ENCODE assay signal across 27 mouse cellular contexts in genomic region chr17:10465467-10465866, GRCm38 (mm10).
A peak's percentile ranks its signal among the peaks of the same experiment; 100 is the strongest.
DNase-seq lines count a peak whose midpoint lies in the region; ATAC-seq and TF ChIP-seq lines count a peak whose summit lies in the region.
"Had no signal": no experiment of that assay in that cellular context is flagged by ENCODE, and none has a peak within 500 bp of the region (broad histone marks: within the 10 kb centered on the region; RNA-seq: fewer than 3 reads in every experiment).

No protein-coding gene starts in this region.

- DNase-seq in heart, embryonic 10.5 days (ENCODE audit: low spot score), result no peak
- DNase-seq in lung, adult 18-20 months, result no peak
- DNase-seq in lung, postnatal 25 days (ENCODE audit: low spot score), result peak; percentile 20
- no peak for DNase-seq in lung, adult 2 months
- peak; percentile 25 for DNase-seq in lung, postnatal 36 days
- DNase-seq in frontal cortex, postnatal 10 days (ENCODE audit: low spot score in 2 of 2), result no peak
- DNase-seq: adrenal gland, adult 2 months; adrenal gland, postnatal 14 days; cerebellum, adult 11 months; cerebellum, adult 2 months; cerebellum, adult 9-11 months; cerebellum, postnatal 25 days; gastrocnemius, adult 2 months; gastrocnemius, postnatal 14 days; heart, adult 2 months; heart, postnatal 14 days had no signal

- no peaks in the 10 kb centered on the region for H3K27me3 ChIP-seq in heart, embryonic 10.5 days (ENCODE audit: insufficient read depth, poor library complexity, severe bottlenecking)
- H3K27me3 ChIP-seq in heart, embryonic 11.5 days (ENCODE audit: control insufficient read depth, insufficient read depth, low read length), result no peaks in the 10 kb centered on the region
- no peaks in the 10 kb centered on the region for H3K27me3 ChIP-seq in lung, embryonic 15.5 days
- H3K27me3 ChIP-seq: embryonic facial prominence, embryonic 12.5 days; embryonic facial prominence, embryonic 15.5 days; forebrain, embryonic 13.5 days; heart, embryonic 12.5 days; heart, embryonic 15.5 days; hindbrain, embryonic 12.5 days; hindbrain, embryonic 15.5 days had no signal

- no peak for ATAC-seq in heart, embryonic 11.5 days (replicated peaks; ENCODE audit: insufficient number of reproducible peaks, low FRiP score, low TSS enrichment)
- no peak for ATAC-seq in lung, embryonic 15.5 days (ENCODE audit: borderline replicate concordance, extremely low read depth, low FRiP score, low TSS enrichment)
- ATAC-seq: CD4-positive, CD25-positive, alpha-beta regulatory T cell, adult 4 months; forebrain, embryonic 13.5 days; forebrain, embryonic 16.5 days had no signal

- H3K9me3 ChIP-seq in heart, embryonic 10.5 days, result no peaks in the 10 kb centered on the region
- 0 out of 2 replicates have a peak, but pooled peaks cover 2% of the 10 kb centered on the region for H3K9me3 ChIP-seq in heart, embryonic 11.5 days (replicated peaks; ENCODE audit: control insufficient read depth, low read length)
- H3K9me3 ChIP-seq in lung, embryonic 15.5 days, result no peaks in the 10 kb centered on the region
- H3K9me3 ChIP-seq: embryonic facial prominence, embryonic 12.5 days; embryonic facial prominence, embryonic 15.5 days; forebrain, embryonic 13.5 days; heart, embryonic 12.5 days; heart, embryonic 15.5 days; hindbrain, embryonic 12.5 days; hindbrain, embryonic 15.5 days had no signal

- H3K36me3 ChIP-seq in heart, embryonic 10.5 days, result no peaks in the 10 kb centered on the region
- no peaks in the 10 kb centered on the region for H3K36me3 ChIP-seq in heart, embryonic 11.5 days (ENCODE audit: control insufficient read depth, insufficient read depth, low read length)
- no peaks in the 10 kb centered on the region for H3K36me3 ChIP-seq in lung, embryonic 15.5 days
- H3K36me3 ChIP-seq: embryonic facial prominence, embryonic 12.5 days; embryonic facial prominence, embryonic 15.5 days; heart, embryonic 12.5 days; heart, embryonic 15.5 days; hindbrain, embryonic 12.5 days; hindbrain, embryonic 15.5 days had no signal

- no peak for TF ChIP-seq CTCF in lung, adult 2 months (IDR thresholded peaks at IDR 0.05; ENCODE audit: insufficient read depth, low read length)

- TF ChIP-seq POLR2A in lung, adult 2 months (IDR thresholded peaks at IDR 0.05; ENCODE audit: borderline replicate concordance, extremely low read depth, low read depth, low read length), result no peak

- H3K4me3 ChIP-seq in heart, embryonic 10.5 days, result no peak overlapping the region
- no peak overlapping the region for H3K4me3 ChIP-seq in heart, embryonic 11.5 days (ENCODE audit: low read depth, low read length)
- no peak overlapping the region for H3K4me3 ChIP-seq in lung, embryonic 15.5 days
- H3K4me3 ChIP-seq in lung, adult 2 months (replicated peaks; ENCODE audit: extremely low read depth, low read depth, low read length), result no peak overlapping the region
- H3K4me3 ChIP-seq: embryonic facial prominence, embryonic 12.5 days; embryonic facial prominence, embryonic 15.5 days; forebrain, embryonic 13.5 days; gastrocnemius, adult 2 months; heart, adult 2 months; heart, embryonic 12.5 days; heart, embryonic 15.5 days; hindbrain, embryonic 12.5 days; hindbrain, embryonic 15.5 days had no signal

- no peak overlapping the region for H3K9ac ChIP-seq in heart, embryonic 11.5 days (ENCODE audit: low read depth, low read length)
- no peak overlapping the region for H3K9ac ChIP-seq in lung, embryonic 15.5 days
- H3K9ac ChIP-seq: embryonic facial prominence, embryonic 12.5 days; embryonic facial prominence, embryonic 15.5 days; forebrain, embryonic 13.5 days; heart, embryonic 12.5 days; heart, embryonic 15.5 days; hindbrain, embryonic 12.5 days; hindbrain, embryonic 15.5 days had no signal

- peak overlapping the region; percentile 44; the same call in 1 of the 2 replicates for H3K27ac ChIP-seq in heart, embryonic 10.5 days
- H3K27ac ChIP-seq in heart, embryonic 11.5 days (ENCODE audit: low read depth, low read length), result no peak overlapping the region
- H3K27ac ChIP-seq in lung, embryonic 15.5 days, result peak overlapping the region; percentile 78
- H3K27ac ChIP-seq: embryonic facial prominence, embryonic 12.5 days; embryonic facial prominence, embryonic 15.5 days; forebrain, embryonic 13.5 days; gastrocnemius, adult 2 months; heart, adult 2 months; heart, embryonic 15.5 days; hindbrain, embryonic 12.5 days; hindbrain, embryonic 15.5 days had no signal

- 82% methylated on average over 6 of the region's 6 CpGs for WGBS in heart, embryonic 10.5 days
- WGBS in heart, embryonic 11.5 days (ENCODE audit: insufficient replicate concordance), result 79% methylated on average over 6 of the region's 6 CpGs
- WGBS in lung, embryonic 15.5 days, result 47% methylated on average over 6 of the region's 6 CpGs
- 64% methylated on average over 6 of the region's 6 CpGs for WGBS in lung, adult 2 months

- H3K4me1 ChIP-seq in heart, embryonic 10.5 days, result peaks cover 13% of the 10 kb centered on the region
- no peaks in the 10 kb centered on the region for H3K4me1 ChIP-seq in heart, embryonic 11.5 days (ENCODE audit: control insufficient read depth, insufficient read depth, low read length)
- peaks cover 18% of the 10 kb centered on the region for H3K4me1 ChIP-seq in lung, embryonic 15.5 days
- peaks cover 2% of the 10 kb centered on the region; the same call in 1 of the 2 replicates for H3K4me1 ChIP-seq in lung, adult 2 months (ENCODE audit: control insufficient read depth, insufficient read depth, low read length)
- H3K4me1 ChIP-seq: embryonic facial prominence, embryonic 12.5 days; embryonic facial prominence, embryonic 15.5 days; forebrain, embryonic 13.5 days; hindbrain, embryonic 12.5 days; hindbrain, embryonic 15.5 days had no signal

- no peak overlapping the region for H3K4me2 ChIP-seq in heart, embryonic 11.5 days
- no peak overlapping the region for H3K4me2 ChIP-seq in lung, embryonic 15.5 days
- H3K4me2 ChIP-seq: embryonic facial prominence, embryonic 12.5 days; embryonic facial prominence, embryonic 15.5 days; forebrain, embryonic 13.5 days; heart, embryonic 12.5 days; heart, embryonic 15.5 days; hindbrain, embryonic 12.5 days; hindbrain, embryonic 15.5 days had no signal

Comparison
In these comparisons a context has a peak if more than half of its experiments do, and no peak if none do; other contexts are left out.
1. DNase-seq: peak in lung, postnatal 25 days (single experiment) and lung, postnatal 36 days (single experiment); none in heart, embryonic 10.5 days (single experiment), lung, adult 18-20 months (0 of 2), lung, adult 2 months (single experiment) and frontal cortex, postnatal 10 days (0 of 2).